Mouse (Mus musculus) neural tube, embryonic 11.5 days (tissue): Measurements from ENCODE around the gene Banp. TPM values are rescaled to one million over a fixed set of nuclear protein-coding genes. Genes with fewer than 3 reads are reported as not detected.

Source experiments
- ATAC-seq: fragments of 200-750 bp; cut with Nextera tagmentation; 2 replicates; pipeline ENCODE4 v1.8.0; 2017; ENCODE audit warnings: moderate number of reproducible peaks, mild to moderate bottlenecking, moderate TSS enrichment, moderate library complexity; ENCODE audit not compliant: insufficient read depth, low FRiP score, low TSS enrichment
- DNase-seq: peaks from one replicate; pipeline ENCODE4 v3.0.0-alpha.2; 2015; ENCODE audit warnings: low spot score
- H3K27ac ChIP-seq: fragments of 300-500 bp; sonication (generic); 2 replicates; pipeline ENCODE4 v1.5.1; 2014; ENCODE audit warnings: low read depth, mild to moderate bottlenecking, low read length
- H3K27me3 ChIP-seq: fragments of 300-500 bp; sonication (generic); 2 replicates; pipeline ENCODE4 v1.6.1; 2014; ENCODE audit warnings: mild to moderate bottlenecking, low read length, mixed read lengths; ENCODE audit not compliant: control insufficient read depth, insufficient read depth
- H3K36me3 ChIP-seq: fragments of 300-500 bp; sonication (generic); 2 replicates; pipeline ENCODE4 v1.6.1; 2014; ENCODE audit warnings: mild to moderate bottlenecking, low read length, moderate library complexity, mixed read lengths; ENCODE audit not compliant: control insufficient read depth, insufficient read depth
- H3K4me1 ChIP-seq: fragments of 300-500 bp; sonication (generic); 2 replicates; pipeline ENCODE4 v1.6.1; 2014; ENCODE audit warnings: low read length, mixed read lengths; ENCODE audit not compliant: control insufficient read depth, insufficient read depth
- H3K4me2 ChIP-seq: fragments of 300-500 bp; sonication (generic); 2 replicates; pipeline ENCODE4 v1.6.1; 2014; ENCODE audit warnings: low read depth, mild to moderate bottlenecking, moderate library complexity
- H3K4me3 ChIP-seq: fragments of 300-500 bp; sonication (generic); 2 replicates; pipeline ENCODE4 v1.5.1; 2014; ENCODE audit warnings: low read depth, low read length
- H3K9ac ChIP-seq: fragments of 300-500 bp; sonication (generic); 2 replicates; pipeline ENCODE4 v1.6.1; 2014; ENCODE audit warnings: mild to moderate bottlenecking, low read length
- H3K9me3 ChIP-seq: fragments of 300-500 bp; sonication (generic); 2 replicates; pipeline ENCODE4 v1.6.1; 2016; ENCODE audit warnings: low read length; ENCODE audit not compliant: control insufficient read depth
- WGBS: fragments of 180-500 bp; shearing (Covaris S2); extraction: QIAGEN DNeasy Blood & Tissue Kit; methylation state at CpG from one replicate; pipeline ENCODE4 v1.1.7; 2014; 5-methylcytosine and 5-hydroxymethylcytosine counted together
- polyA plus RNA-seq: library from polyadenylated mRNA; unstranded; fragments of >200 nt; fragmentation: Nextera tagmentation; extraction: Ambion mirVana; gene quantifications from 2 replicates; pipeline ENCODE4 v1.2.1, GENCODE M21; 2014

Banp gene
- polyA plus RNA-seq, 1 experiment from 2014 or later, result 60.6 TPM

DNA sequence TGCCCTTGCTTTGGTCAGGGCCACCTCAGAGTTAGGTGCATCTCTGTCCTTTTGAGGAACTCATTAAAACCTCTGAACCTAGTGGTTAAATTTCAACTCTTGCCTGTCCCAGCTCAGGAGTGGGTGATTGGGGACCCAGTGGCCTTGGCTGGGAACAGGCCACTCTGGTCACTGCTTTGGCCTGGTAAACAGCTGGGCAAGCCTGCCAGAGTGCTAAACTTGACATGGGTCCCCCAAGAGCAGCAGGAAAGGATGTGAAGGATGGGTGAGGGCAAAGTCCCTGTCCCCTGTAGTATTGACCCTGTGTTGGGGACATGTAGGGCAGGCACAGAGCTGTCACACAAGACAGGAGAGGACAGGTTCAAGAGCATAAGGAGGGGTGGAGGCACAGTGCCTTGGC, 4.7 kb upstream of the Banp start, which contains the start of gene Car5a:
Gene Car5a (minus strand): TSS at position 74 of the 400 bp plus-strand sequence.
- Histone ChIP-seq H3K4me2 (no peak within 1 kb of the TSS), H3K27ac (no peak within 1 kb of the TSS), H3K9ac (no peak within 1 kb of the TSS), H3K27me3 (no peaks in the 10 kb centered on the region), H3K9me3 (no peaks in the 10 kb centered on the region), H3K36me3 (no peaks in the 10 kb centered on the region), H3K4me3 (no peak within 1 kb of the TSS), H3K4me1 (peaks cover 10% of the 10 kb centered on the region; the same call in 1 of the 2 replicates)
- ATAC-seq (no peak), DNase-seq (no peak)

DNA sequence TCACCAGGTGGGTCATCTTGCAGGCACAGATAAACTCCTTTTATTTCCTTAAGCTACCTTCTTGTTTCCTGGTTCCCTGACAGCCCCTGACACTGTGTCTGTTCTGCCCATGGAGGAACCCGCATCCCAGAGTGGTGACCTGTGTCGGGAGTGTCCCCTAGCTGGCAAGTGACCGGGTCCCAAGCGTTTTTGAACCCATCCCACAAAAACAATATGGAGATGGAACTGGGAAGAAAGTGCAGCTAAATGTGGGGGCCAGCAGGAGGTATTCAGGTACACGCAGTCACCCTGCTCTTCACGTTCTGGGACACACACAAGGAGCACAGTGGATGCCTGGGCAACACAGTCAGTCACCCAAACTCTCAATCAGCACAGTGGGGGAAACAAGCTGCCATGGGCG, 3.2 kb upstream of the Banp start:
- Histone ChIP-seq H3K27ac (no peak overlapping the region), H3K9ac (no peak overlapping the region), H3K4me3 (no peak overlapping the region), H3K27me3 (no peaks in the 10 kb centered on the region), H3K36me3 (no peaks in the 10 kb centered on the region), H3K9me3 (no peaks in the 10 kb centered on the region), H3K4me1 (peaks cover 10% of the 10 kb centered on the region; the same call in 1 of the 2 replicates), H3K4me2 (no peak overlapping the region)
- ATAC-seq (no peak), DNase-seq (no peak)
- WGBS, result 87% methylated on average over 7 of the region's 7 CpGs

DNA sequence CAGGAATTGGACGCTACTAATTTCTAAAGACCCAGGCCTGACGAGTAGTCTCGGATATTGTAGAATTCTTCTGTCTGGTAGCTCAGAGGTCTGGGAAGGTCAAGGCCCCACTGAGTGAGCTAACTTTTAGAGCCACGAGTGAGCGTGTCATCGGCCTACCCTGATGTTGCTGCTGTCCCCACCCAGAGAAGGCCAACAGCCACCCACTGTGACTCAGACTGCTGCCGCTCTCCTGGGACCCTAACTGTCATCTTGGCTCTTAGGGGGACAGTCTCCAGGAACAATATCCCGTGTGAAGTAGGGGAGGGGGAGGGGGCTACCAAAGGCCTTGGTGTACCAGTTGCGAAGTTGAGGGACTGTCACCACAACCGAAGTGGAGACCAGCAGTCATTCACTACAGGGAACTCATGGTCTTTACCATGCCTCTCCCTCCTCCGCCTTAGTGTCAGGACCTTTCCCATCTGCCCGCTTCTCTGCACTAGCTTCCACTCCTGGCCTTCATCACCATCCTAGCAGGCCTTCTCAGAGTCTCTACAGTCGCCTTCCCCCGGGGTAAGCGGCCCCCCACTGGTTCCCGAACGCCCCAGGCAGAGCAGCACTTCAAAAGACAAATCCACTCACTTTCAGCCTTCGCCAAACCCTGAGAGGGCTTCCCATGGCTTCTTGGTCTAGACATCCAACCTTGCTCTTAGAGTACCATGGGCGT, 2.4 kb upstream of the Banp start:
- Histone ChIP-seq H3K4me1 (peaks cover 18% of the 10 kb centered on the region), H3K27ac (peak overlapping the region; percentile 27; the same call in 1 of the 2 replicates), H3K36me3 (no peaks in the 10 kb centered on the region), H3K27me3 (no peaks in the 10 kb centered on the region), H3K4me2 (peak overlapping the region; percentile 51), H3K9me3 (no peaks in the 10 kb centered on the region), H3K4me3 (peak overlapping the region; percentile 24; the same call in 1 of the 2 replicates), H3K9ac (peak overlapping the region; percentile 62)
- WGBS, result 33% methylated on average over 19 of the region's 19 CpGs
- DNase-seq (no peak), ATAC-seq (no peak)

DNA sequence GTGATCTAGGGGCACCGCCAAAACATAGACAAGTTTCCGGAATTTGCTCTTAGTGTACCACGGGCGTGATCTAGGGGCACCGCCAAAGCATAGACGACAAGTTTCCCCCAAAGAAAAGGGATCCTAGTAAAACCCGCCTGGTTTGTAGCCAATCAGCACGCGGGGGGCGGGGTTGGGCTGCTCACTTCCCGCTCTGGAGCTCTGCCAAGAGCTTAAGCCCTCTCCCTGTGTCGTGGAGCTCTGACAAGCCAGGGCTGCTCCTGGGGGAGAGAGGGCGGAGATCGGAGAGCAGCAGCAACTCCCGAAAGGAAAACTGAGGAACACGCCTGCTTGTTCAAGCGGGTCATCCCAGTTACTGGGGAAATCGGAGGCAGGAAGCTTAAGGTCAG, 1.8 kb upstream of the Banp start:
- peaks cover 21% of the 10 kb centered on the region for H3K4me1 ChIP-seq
- no peaks in the 10 kb centered on the region for H3K27me3 ChIP-seq
- peak overlapping the region; percentile 24 for H3K4me3 ChIP-seq
- peak overlapping the region; percentile 51 for H3K4me2 ChIP-seq
- peak; percentile 51 for ATAC-seq
- WGBS, result 0% methylated on average over 18 of the region's 18 CpGs
- H3K9ac ChIP-seq, result peak overlapping the region; percentile 62
- peak; percentile 90 for DNase-seq
- no peaks in the 10 kb centered on the region for H3K9me3 ChIP-seq
- H3K36me3 ChIP-seq, result no peaks in the 10 kb centered on the region
- H3K27ac ChIP-seq, result peak overlapping the region; percentile 55

DNA sequence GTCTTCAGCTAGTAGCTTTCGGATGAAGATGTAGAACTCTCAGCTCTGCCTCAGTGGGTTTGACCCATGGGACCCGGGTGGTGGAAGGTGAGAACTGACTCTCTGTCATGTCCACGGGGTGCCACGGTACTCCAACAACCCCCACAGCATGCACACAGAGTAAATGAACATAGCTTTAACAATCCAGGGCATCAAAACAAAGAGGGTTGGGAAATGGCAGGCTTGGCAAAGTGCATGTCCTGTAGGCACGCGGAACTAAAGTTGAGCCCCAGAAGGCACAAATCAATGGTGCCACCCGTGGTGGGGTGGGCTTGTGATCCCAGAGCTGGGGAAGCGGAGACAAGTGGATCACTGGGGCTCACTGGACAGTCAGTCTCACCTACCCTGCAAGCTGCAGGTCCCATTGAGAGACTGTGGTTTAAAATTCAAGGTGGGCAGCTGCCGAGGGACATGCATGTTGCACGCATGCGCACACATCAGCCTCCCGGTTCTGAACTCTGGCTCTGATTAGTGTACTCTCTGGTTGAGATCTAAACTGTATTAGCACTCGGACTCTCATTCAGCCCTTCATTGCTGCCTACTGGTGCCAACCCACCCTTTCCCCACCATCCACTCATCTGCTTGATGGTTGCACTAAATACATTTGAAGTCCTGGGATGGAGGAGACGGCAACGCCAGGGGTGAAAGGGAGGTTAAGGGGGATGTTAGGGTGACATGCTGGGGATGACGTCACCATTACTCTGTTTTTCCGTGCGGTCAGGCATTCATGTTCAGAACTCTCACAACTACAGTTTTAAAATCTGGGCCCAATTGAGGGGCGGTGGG, 1.0 kb upstream of the Banp start:
- peaks cover 21% of the 10 kb centered on the region for H3K4me1 ChIP-seq
- no peak overlapping the region; the same call in 1 of the 2 replicates for H3K9ac ChIP-seq
- peak overlapping the region; percentile 24; the same call in 1 of the 2 replicates for H3K4me3 ChIP-seq
- 61% methylated on average over 19 of the region's 19 CpGs for WGBS
- DNase-seq, result no peak
- no peaks in the 10 kb centered on the region for H3K9me3 ChIP-seq
- no peaks in the 10 kb centered on the region for H3K36me3 ChIP-seq
- peak overlapping the region; percentile 55; the same call in 1 of the 2 replicates for H3K27ac ChIP-seq
- no peaks in the 10 kb centered on the region for H3K27me3 ChIP-seq
- ATAC-seq, result no peak
- H3K4me2 ChIP-seq, result peak overlapping the region; percentile 51

DNA sequence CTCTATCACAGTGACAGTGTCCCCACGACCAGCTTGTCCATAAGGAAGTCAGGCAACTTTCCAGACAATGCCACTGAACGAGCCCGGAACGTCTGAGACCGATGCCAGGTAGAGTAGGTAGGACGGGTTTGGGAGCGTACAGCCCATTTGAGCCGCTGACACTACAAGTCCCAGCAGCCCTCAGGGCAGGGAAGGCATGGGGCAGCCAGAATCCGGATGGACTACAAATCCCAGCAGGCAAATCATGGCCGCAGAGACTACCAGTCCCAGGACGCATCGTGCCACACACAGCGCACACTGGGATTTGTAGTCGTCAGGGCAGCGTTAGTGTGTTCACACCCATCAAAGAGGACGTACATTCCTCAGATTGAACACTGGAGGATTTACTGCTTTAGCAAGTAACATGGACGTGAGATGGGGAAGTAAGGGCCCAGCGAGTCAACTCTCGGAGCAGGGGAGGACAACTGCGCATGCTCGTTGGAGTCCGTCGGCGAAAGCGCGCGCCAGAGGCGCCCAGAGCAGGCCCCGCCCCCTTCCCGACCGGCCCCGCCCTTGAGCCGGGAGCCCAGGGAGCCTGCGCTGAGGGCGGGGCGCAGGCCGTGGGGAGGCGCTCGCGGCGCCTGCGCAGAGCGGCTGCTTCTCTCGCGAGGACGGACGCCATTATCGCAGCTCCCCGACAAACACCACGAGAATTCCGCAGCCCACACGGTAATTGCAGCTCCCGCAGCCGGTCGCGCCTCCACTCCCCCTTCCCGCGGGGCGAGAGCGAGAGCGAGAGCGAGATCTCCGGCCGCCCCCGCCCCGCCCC, 595 bp downstream of the Banp start:
- peaks cover 21% of the 10 kb centered on the region for H3K4me1 ChIP-seq
- peak; percentile 94 for ATAC-seq
- H3K27ac ChIP-seq, result peak overlapping the region; percentile 95
- no peaks in the 10 kb centered on the region for H3K36me3 ChIP-seq
- WGBS, result under 1% methylated on average over 48 of the region's 66 CpGs
- H3K27me3 ChIP-seq, result no peaks in the 10 kb centered on the region
- H3K9me3 ChIP-seq, result no peaks in the 10 kb centered on the region
- peak; percentile 100 for DNase-seq
- peak overlapping the region; percentile 47 for H3K4me2 ChIP-seq
- peak overlapping the region; percentile 98 for H3K9ac ChIP-seq
- H3K4me3 ChIP-seq, result peak overlapping the region; percentile 94

DNA sequence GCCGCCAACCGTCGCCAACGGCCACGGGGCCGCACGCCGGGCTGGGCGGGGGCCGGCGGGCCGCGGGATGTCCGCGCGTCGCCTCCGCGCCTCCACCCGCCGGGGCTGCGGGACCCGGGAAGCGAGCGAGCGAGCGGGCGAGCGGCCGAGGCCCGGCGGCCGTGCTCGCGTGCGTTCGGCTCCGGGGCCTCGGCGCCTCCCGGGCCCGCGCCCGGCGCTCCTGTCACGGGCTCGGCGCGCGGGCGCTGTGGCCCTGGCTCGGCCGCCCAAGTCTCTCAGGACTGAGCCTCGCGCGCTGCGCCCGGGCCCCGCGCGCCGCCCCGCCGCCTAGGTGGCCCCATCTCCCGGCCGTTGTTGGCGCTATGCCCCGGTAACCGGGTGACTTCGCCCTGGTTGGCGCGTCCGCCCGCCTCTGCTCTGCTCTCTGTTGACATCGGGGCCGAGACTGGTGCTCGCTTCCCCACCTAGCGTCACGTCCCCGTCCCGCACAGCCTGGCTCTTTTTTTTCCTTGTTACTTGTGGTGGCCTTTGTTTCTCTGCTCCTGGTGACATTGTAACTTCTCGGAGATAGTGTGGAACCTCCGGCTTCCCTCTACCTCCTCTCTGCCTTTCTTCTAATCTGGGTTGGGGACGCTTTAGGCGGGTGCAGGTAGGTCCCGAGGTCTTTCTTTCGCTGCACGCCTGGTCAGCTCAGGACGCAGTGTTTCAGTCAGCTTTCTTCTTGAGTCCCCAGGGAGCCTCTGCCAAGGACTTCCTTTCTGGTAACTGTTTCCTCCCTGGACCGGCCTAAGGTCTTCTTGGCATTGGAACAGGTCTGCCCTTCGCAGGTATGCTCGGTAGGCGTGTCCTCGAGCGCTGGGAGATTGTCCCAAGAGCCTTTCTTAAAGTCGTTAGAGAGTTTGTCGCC, 1.5 kb downstream of the Banp start:
- peak overlapping the region; percentile 89 for H3K4me2 ChIP-seq
- H3K4me1 ChIP-seq, result peaks cover 21% of the 10 kb centered on the region
- peak overlapping the region; percentile 98 for H3K9ac ChIP-seq
- DNase-seq (peak; percentile 49), ATAC-seq (0 out of 2 replicates have a peak, but pooled peaks have one; percentile 17)
- H3K36me3 ChIP-seq, result no peaks in the 10 kb centered on the region
- no peaks in the 10 kb centered on the region for H3K9me3 ChIP-seq
- peak overlapping the region; percentile 94 for H3K4me3 ChIP-seq
- H3K27me3 ChIP-seq, result no peaks in the 10 kb centered on the region
- peak overlapping the region; percentile 95 for H3K27ac ChIP-seq
- 1% methylated on average over 56 of the region's 97 CpGs for WGBS
